In the genomic region with DNA sequence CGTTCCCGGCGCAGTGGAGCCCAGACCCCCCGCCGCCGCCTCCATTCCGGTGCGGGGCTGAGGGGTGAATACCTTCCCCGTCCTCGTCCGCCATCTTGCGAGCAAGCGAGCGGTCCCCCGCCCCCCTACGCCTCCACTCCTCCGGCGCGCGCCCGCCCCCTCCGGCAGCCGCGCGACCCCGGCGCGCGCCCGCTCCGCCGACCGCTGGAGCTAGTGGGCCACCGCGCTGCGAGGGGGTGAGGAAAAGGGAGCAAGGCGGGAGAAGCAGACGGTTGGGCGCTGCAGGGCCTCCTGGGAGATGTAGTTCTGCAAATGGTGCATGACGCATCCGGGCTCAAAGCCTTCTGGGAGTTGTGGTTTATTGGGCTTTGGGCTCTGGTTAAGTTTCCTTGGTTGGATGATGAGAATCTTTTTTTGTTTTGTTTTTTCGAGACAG, we compare ENCODE assay signal across 8 mouse cellular contexts. TPM values are rescaled to one million over a fixed set of nuclear protein-coding genes. Genes with fewer than 3 reads are reported as not detected.
DNase-seq lines count a peak whose midpoint lies in the region; ATAC-seq and TF ChIP-seq lines count a peak whose summit lies in the region.

A gene (minus strand): TSS at position 261 of the 436 bp plus-strand sequence.

- H3K4me1 ChIP-seq in forebrain, embryonic 15.5 days = peaks cover 34% of the 10 kb centered on the region
- H3K4me1 ChIP-seq in lung, embryonic 14.5 days (ENCODE audit: insufficient read depth) = peaks cover 3% of the 10 kb centered on the region; the same call in 1 of the 2 replicates
- H3K4me1 ChIP-seq in olfactory bulb, adult 2 months (ENCODE audit: control insufficient read depth, insufficient read depth, low read length) = peaks cover 2% of the 10 kb centered on the region; the same call in 1 of the 2 replicates
- peaks cover 10% of the 10 kb centered on the region for H3K4me1 ChIP-seq in thymus, adult 2 months (replicated peaks; ENCODE audit: control insufficient read depth, insufficient read depth, low read length)

- under 1% methylated on average over 42 of the region's 42 CpGs for WGBS in forebrain, embryonic 15.5 days
- WGBS in lung, embryonic 14.5 days = under 1% methylated on average over 42 of the region's 42 CpGs
- under 1% methylated on average over 42 of the region's 42 CpGs for WGBS in olfactory bulb, adult 2 months
- WGBS in thymus, adult 2 months = under 1% methylated on average over 36 of the region's 42 CpGs

- H3K4me3 ChIP-seq in forebrain, embryonic 15.5 days = peak within 1 kb of the TSS; percentile 91
- peak within 1 kb of the TSS; percentile 96 for H3K4me3 ChIP-seq in layer of hippocampus, adult 2 months
- peak within 1 kb of the TSS; percentile 80 for H3K4me3 ChIP-seq in lung, embryonic 14.5 days (ENCODE audit: low read depth, low read length)
- H3K4me3 ChIP-seq in olfactory bulb, adult 2 months (ENCODE audit: insufficient read depth, low read depth, low read length) = peak within 1 kb of the TSS; percentile 84
- peak within 1 kb of the TSS; percentile 79 for H3K4me3 ChIP-seq in thymus, adult 2 months (ENCODE audit: control insufficient read depth, insufficient read depth, low read length)

- TF ChIP-seq CTCF in layer of hippocampus, adult 2 months (conservative IDR thresholded peaks at IDR 0.05) = no peak
- no peak for TF ChIP-seq CTCF in lung, embryonic 14.5 days (IDR thresholded peaks at IDR 0.05; ENCODE audit: low read depth)
- no peak for TF ChIP-seq CTCF in olfactory bulb, adult 2 months (IDR thresholded peaks at IDR 0.05; ENCODE audit: insufficient read depth, low read depth, low read length)
- TF ChIP-seq CTCF in thymus, adult 2 months (IDR thresholded peaks at IDR 0.05; ENCODE audit: borderline replicate concordance, control insufficient read depth, extremely low read depth, insufficient read depth, low read length, poor library complexity) = no peak

- peak; percentile 99 for ATAC-seq in forebrain, embryonic 15.5 days (replicated peaks)
- ATAC-seq in lung, embryonic 14.5 days (ENCODE audit: insufficient read depth) = peak; percentile 99

- TF ChIP-seq POLR2A in olfactory bulb, adult 2 months (IDR thresholded peaks at IDR 0.05; ENCODE audit: insufficient read depth, low read depth, low read length) = no peak; the same call in 1 of the 2 replicates
- TF ChIP-seq POLR2A in thymus, adult 2 months (IDR thresholded peaks at IDR 0.05; ENCODE audit: control insufficient read depth, extremely low read depth, insufficient read depth, low read length, poor library complexity) = peak; percentile 72

- H3K36me3 ChIP-seq in forebrain, embryonic 15.5 days = no peaks in the 10 kb centered on the region
- H3K36me3 ChIP-seq in lung, embryonic 14.5 days (ENCODE audit: insufficient read depth) = no peaks in the 10 kb centered on the region
- no peaks in the 10 kb centered on the region for H3K36me3 ChIP-seq in thymus, adult 2 months (ENCODE audit: control insufficient read depth, insufficient read depth, low read length)

- peak; percentile 95 for DNase-seq in ES-CJ7 (ENCODE audit: low read depth, low spot score)
- DNase-seq in cerebellum, adult 11 months = peak; percentile 86
- DNase-seq in heart, postnatal 36 days = peak; percentile 82 to 91
- DNase-seq in layer of hippocampus, adult 2 months (ENCODE audit: low spot score in 2 of 2) = peak; percentile 88 to 95
- peak; percentile 96 for DNase-seq in lung, embryonic 14.5 days
- peak; percentile 92 for DNase-seq in thymus, adult 2 months

- H3K9ac ChIP-seq in forebrain, embryonic 15.5 days (replicated peaks) = peak within 1 kb of the TSS; percentile 92
- peak within 1 kb of the TSS; percentile 87 for H3K9ac ChIP-seq in lung, embryonic 14.5 days

- peak within 1 kb of the TSS; percentile 93 for H3K27ac ChIP-seq in forebrain, embryonic 15.5 days (replicated peaks)
- H3K27ac ChIP-seq in layer of hippocampus, adult 2 months = peak within 1 kb of the TSS; percentile 99
- H3K27ac ChIP-seq in lung, embryonic 14.5 days (ENCODE audit: low read depth) = peak within 1 kb of the TSS; percentile 72
- H3K27ac ChIP-seq in olfactory bulb, adult 2 months (ENCODE audit: insufficient read depth, low read depth, low read length) = peak within 1 kb of the TSS; percentile 73
- no peak within 1 kb of the TSS for H3K27ac ChIP-seq in thymus, adult 2 months (ENCODE audit: control insufficient read depth, insufficient read depth, low read length)

- H3K4me2 ChIP-seq in forebrain, embryonic 15.5 days (replicated peaks) = peak within 1 kb of the TSS; percentile 82
- H3K4me2 ChIP-seq in lung, embryonic 14.5 days = peak within 1 kb of the TSS; percentile 78

- H3K27me3 ChIP-seq in forebrain, embryonic 15.5 days = no peaks in the 10 kb centered on the region
- no peaks in the 10 kb centered on the region for H3K27me3 ChIP-seq in lung, embryonic 14.5 days (ENCODE audit: insufficient read depth, low read length)
- H3K27me3 ChIP-seq in thymus, adult 2 months (ENCODE audit: control insufficient read depth, insufficient read depth, low read length) = no peaks in the 10 kb centered on the region

- H3K9me3 ChIP-seq in forebrain, embryonic 15.5 days = no peaks in the 10 kb centered on the region
- no peaks in the 10 kb centered on the region for H3K9me3 ChIP-seq in lung, embryonic 14.5 days (ENCODE audit: low read depth, low read length)

- intact Hi-C loops in heart, postnatal 36 days (cut with DNase I) = no loop called here

RNA-seq across cellular contexts. Expression of the gene that starts here (rescaled TPM):
- 81.1 and 86.6 TPM in 2 replicates for polyA plus RNA-seq in forebrain, embryonic 15.5 days (2015; fragmentation: Nextera tagmentation; extraction: Ambion mirVana)
- total RNA-seq in heart, postnatal 36 days (2021) = 10 to 100 TPM; 27.8 to 28.8 TPM
- total RNA-seq in layer of hippocampus, adult 2 months (2021) = 100 to 1,000 TPM; 102 to 108 TPM
- 38.7 and 40.4 TPM in 2 replicates for polyA plus RNA-seq in lung, embryonic 14.5 days (2014; fragmentation: Nextera tagmentation; extraction: Ambion mirVana)
- not detected in 2 replicates for polyA plus RNA-seq in olfactory bulb, adult 2 months (2012; ENCODE audit: insufficient read depth, insufficient read length, low replicate concordance, missing spikeins)
- 13.9 and 15.5 TPM in 2 replicates for polyA plus RNA-seq in thymus, adult 2 months (2012; rRNA removed)
